Mouse (Mus musculus) forebrain, embryonic 12.5 days (tissue): Measurements from ENCODE around the gene Vwc2l. TPM values are rescaled to one million over a fixed set of nuclear protein-coding genes. Genes with fewer than 3 reads are reported as not detected.

ENCODE experiments used
- ATAC-seq: fragments of 200-750 bp; cut with Nextera tagmentation; 2 replicates; pipeline ENCODE4 v1.8.0; 2017; ENCODE audit warnings: moderate TSS enrichment; ENCODE audit not compliant: low FRiP score
- H3K27ac ChIP-seq: fragments of 300-500 bp; sonication (generic); 2 replicates; pipeline ENCODE4 v1.5.1; 2016; ENCODE audit warnings: mild to moderate bottlenecking
- H3K27me3 ChIP-seq: fragments of 300-500 bp; sonication (generic); 2 replicates; pipeline ENCODE4 v1.6.1; 2016; ENCODE audit warnings: mild to moderate bottlenecking
- H3K36me3 ChIP-seq: fragments of 300-500 bp; sonication (generic); replicated peaks from 2 replicates; pipeline ENCODE4 v1.6.1; 2016; ENCODE audit warnings: mild to moderate bottlenecking
- H3K4me1 ChIP-seq: fragments of 300-500 bp; sonication (generic); 2 replicates; pipeline ENCODE4 v1.6.1; 2016
- H3K4me2 ChIP-seq: fragments of 300-500 bp; sonication (generic); 2 replicates; pipeline ENCODE4 v1.6.1; 2016; ENCODE audit warnings: mild to moderate bottlenecking, moderate library complexity
- H3K4me3 ChIP-seq: fragments of 300-500 bp; sonication (generic); replicated peaks from 2 replicates; pipeline ENCODE4 v1.5.1; 2016; ENCODE audit warnings: mild to moderate bottlenecking
- H3K9ac ChIP-seq: fragments of 300-500 bp; sonication (generic); 2 replicates; pipeline ENCODE4 v1.6.1; 2016; ENCODE audit warnings: mild to moderate bottlenecking
- H3K9me3 ChIP-seq: fragments of 300-500 bp; sonication (generic); 2 replicates; pipeline ENCODE4 v1.6.1; 2016
- WGBS: fragments of 180-500 bp; shearing (Covaris S2); methylation state at CpG from one replicate; pipeline ENCODE4 v1.1.7; 2016; 5-methylcytosine and 5-hydroxymethylcytosine counted together
- polyA plus RNA-seq: library from polyadenylated mRNA; unstranded; fragments of >200 nt; fragmentation: Nextera tagmentation; extraction: Ambion mirVana; gene quantifications from 2 replicates; pipeline ENCODE4 v1.2.1, GENCODE M21; 2016

Vwc2l gene
- 0.96 and 1.1 TPM in 2 replicates for polyA plus RNA-seq

- Histone ChIP-seq H3K4me3 (no peak within 1 kb of the TSS; the same call in 1 of the 2 replicates), H3K9me3 (no peaks in the 10 kb centered on the region), H3K4me1 (no peaks in the 10 kb centered on the region; the same call in 1 of the 2 replicates), H3K27ac (no peak within 1 kb of the TSS), H3K36me3 (no peaks in the 10 kb centered on the region), H3K9ac (no peak within 1 kb of the TSS), H3K4me2 (peak within 1 kb of the TSS; percentile 42), H3K27me3 (no peaks in the 10 kb centered on the region)
- peak; percentile 82 for ATAC-seq
- 10% methylated on average over 13 of the region's 13 CpGs for WGBS
Measured at GRCm38 (mm10) chr1:70725655-70726066, at the start of gene Vwc2l. Gene Vwc2l (plus strand): TSS chr1:70725715.

- no peak for ATAC-seq
- WGBS: 87% methylated on average over 2 of the region's 2 CpGs
- Histone ChIP-seq H3K27ac (no peak overlapping the region), H3K9ac (no peak overlapping the region), H3K9me3 (no peaks in the 10 kb centered on the region), H3K4me2 (no peak overlapping the region), H3K4me3 (no peak overlapping the region), H3K4me1 (no peaks in the 10 kb centered on the region), H3K27me3 (no peaks in the 10 kb centered on the region), H3K36me3 (no peaks in the 10 kb centered on the region)
Measured at GRCm38 (mm10) chr1:70692529-70692928, 33.0 kb upstream of the Vwc2l start.

GRCm38 (mm10) chr1:70700270-70700669, 25.2 kb upstream of the Vwc2l start:
- H3K4me3 ChIP-seq: no peak overlapping the region
- 91% methylated on average over 5 of the region's 5 CpGs for WGBS
- no peaks in the 10 kb centered on the region for H3K27me3 ChIP-seq
- H3K4me2 ChIP-seq: no peak overlapping the region
- ATAC-seq: no peak
- no peak overlapping the region for H3K27ac ChIP-seq
- no peaks in the 10 kb centered on the region for H3K9me3 ChIP-seq
- H3K9ac ChIP-seq: no peak overlapping the region
- H3K4me1 ChIP-seq: no peaks in the 10 kb centered on the region
- H3K36me3 ChIP-seq: no peaks in the 10 kb centered on the region

GRCm38 (mm10) chr1:70703934-70704333, 21.6 kb upstream of the Vwc2l start:
- Histone ChIP-seq H3K4me3 (no peak overlapping the region), H3K4me2 (no peak overlapping the region), H3K27ac (no peak overlapping the region), H3K9me3 (no peaks in the 10 kb centered on the region), H3K36me3 (no peaks in the 10 kb centered on the region), H3K9ac (no peak overlapping the region), H3K27me3 (no peaks in the 10 kb centered on the region), H3K4me1 (no peaks in the 10 kb centered on the region)
- ATAC-seq: no peak
- WGBS: 93% methylated on average over 3 of the region's 3 CpGs

- Histone ChIP-seq H3K27me3 (no peaks in the 10 kb centered on the region), H3K9me3 (no peaks in the 10 kb centered on the region), H3K4me1 (no peaks in the 10 kb centered on the region), H3K4me2 (no peak overlapping the region), H3K9ac (no peak overlapping the region), H3K36me3 (no peaks in the 10 kb centered on the region), H3K4me3 (no peak overlapping the region), H3K27ac (no peak overlapping the region)
- no peak for ATAC-seq
- 80% methylated on average over 3 of the region's 3 CpGs for WGBS
Measured at GRCm38 (mm10) chr1:70705821-70706220, 19.7 kb upstream of the Vwc2l start.

GRCm38 (mm10) chr1:70725045-70725444, 470 bp upstream of the Vwc2l start:
- Histone ChIP-seq H3K9ac (no peak overlapping the region), H3K27me3 (no peaks in the 10 kb centered on the region), H3K36me3 (no peaks in the 10 kb centered on the region), H3K9me3 (no peaks in the 10 kb centered on the region), H3K4me2 (no peak overlapping the region), H3K27ac (no peak overlapping the region), H3K4me3 (no peak overlapping the region), H3K4me1 (no peaks in the 10 kb centered on the region; the same call in 1 of the 2 replicates)
- 60% methylated on average over 5 of the region's 5 CpGs for WGBS
- no peak for ATAC-seq

- H3K36me3 ChIP-seq: no peaks in the 10 kb centered on the region
- no peak for ATAC-seq
- no peak overlapping the region for H3K27ac ChIP-seq
- no peak overlapping the region for H3K4me2 ChIP-seq
- H3K9me3 ChIP-seq: no peaks in the 10 kb centered on the region
- no peaks in the 10 kb centered on the region for H3K27me3 ChIP-seq
- no peak overlapping the region for H3K9ac ChIP-seq
- no peak overlapping the region for H3K4me3 ChIP-seq
- H3K4me1 ChIP-seq: no peaks in the 10 kb centered on the region
Measured at GRCm38 (mm10) chr1:70787146-70787545, 61.6 kb downstream of the Vwc2l start.

GRCm38 (mm10) chr1:70791636-70792035, 66.1 kb downstream of the Vwc2l start:
- Histone ChIP-seq H3K4me2 (no peak overlapping the region), H3K36me3 (no peaks in the 10 kb centered on the region), H3K27ac (no peak overlapping the region), H3K9ac (no peak overlapping the region), H3K4me3 (no peak overlapping the region), H3K9me3 (no peaks in the 10 kb centered on the region), H3K4me1 (no peaks in the 10 kb centered on the region), H3K27me3 (no peaks in the 10 kb centered on the region)
- ATAC-seq: no peak
- 94% methylated on average over 5 of the region's 5 CpGs for WGBS

GRCm38 (mm10) chr1:70795094-70795493, 69.6 kb downstream of the Vwc2l start:
- Histone ChIP-seq H3K4me3 (no peak overlapping the region), H3K4me2 (no peak overlapping the region), H3K36me3 (no peaks in the 10 kb centered on the region), H3K4me1 (no peaks in the 10 kb centered on the region), H3K9ac (no peak overlapping the region), H3K27me3 (no peaks in the 10 kb centered on the region), H3K27ac (no peak overlapping the region), H3K9me3 (no peaks in the 10 kb centered on the region)
- 88% methylated on average over 4 of the region's 4 CpGs for WGBS
- ATAC-seq: no peak

- no peaks in the 10 kb centered on the region for H3K27me3 ChIP-seq
- no peaks in the 10 kb centered on the region for H3K9me3 ChIP-seq
- H3K4me1 ChIP-seq: no peaks in the 10 kb centered on the region
- WGBS: 85% methylated on average over 3 of the region's 3 CpGs
- H3K4me2 ChIP-seq: no peak overlapping the region
- H3K4me3 ChIP-seq: no peak overlapping the region
- ATAC-seq: no peak
- H3K9ac ChIP-seq: no peak overlapping the region
- no peaks in the 10 kb centered on the region for H3K36me3 ChIP-seq
- no peak overlapping the region for H3K27ac ChIP-seq
Measured at GRCm38 (mm10) chr1:70803401-70803800, 77.9 kb downstream of the Vwc2l start.

- no peak overlapping the region for H3K9ac ChIP-seq
- H3K4me1 ChIP-seq: no peaks in the 10 kb centered on the region
- H3K4me3 ChIP-seq: no peak overlapping the region
- H3K27me3 ChIP-seq: no peaks in the 10 kb centered on the region
- no peak overlapping the region for H3K27ac ChIP-seq
- 67% methylated on average over 2 of the region's 2 CpGs for WGBS
- H3K36me3 ChIP-seq: no peaks in the 10 kb centered on the region
- ATAC-seq: no peak
- no peaks in the 10 kb centered on the region for H3K9me3 ChIP-seq
- no peak overlapping the region for H3K4me2 ChIP-seq
Measured at GRCm38 (mm10) chr1:70823111-70823510, 97.6 kb downstream of the Vwc2l start.

- Histone ChIP-seq H3K9ac (no peak overlapping the region), H3K27me3 (no peaks in the 10 kb centered on the region), H3K27ac (no peak overlapping the region), H3K4me2 (no peak overlapping the region), H3K36me3 (no peaks in the 10 kb centered on the region), H3K4me3 (no peak overlapping the region), H3K4me1 (no peaks in the 10 kb centered on the region), H3K9me3 (no peaks in the 10 kb centered on the region)
- ATAC-seq: no peak
- WGBS: 86% methylated on average over 3 of the region's 3 CpGs
Measured at GRCm38 (mm10) chr1:70833262-70833661, 107.7 kb downstream of the Vwc2l start.

GRCm38 (mm10) chr1:70842222-70842621, 116.7 kb downstream of the Vwc2l start:
- H3K27ac ChIP-seq: no peak overlapping the region
- H3K9ac ChIP-seq: no peak overlapping the region
- H3K4me3 ChIP-seq: no peak overlapping the region
- no peaks in the 10 kb centered on the region for H3K9me3 ChIP-seq
- H3K27me3 ChIP-seq: no peaks in the 10 kb centered on the region
- no peak for ATAC-seq
- H3K4me1 ChIP-seq: no peaks in the 10 kb centered on the region
- WGBS: 93% methylated on average over 7 of the region's 7 CpGs
- no peak overlapping the region for H3K4me2 ChIP-seq
- H3K36me3 ChIP-seq: no peaks in the 10 kb centered on the region

GRCm38 (mm10) chr1:70845276-70845675, 119.8 kb downstream of the Vwc2l start:
- Histone ChIP-seq H3K36me3 (no peaks in the 10 kb centered on the region), H3K27ac (no peak overlapping the region), H3K4me2 (no peak overlapping the region), H3K4me3 (no peak overlapping the region), H3K9ac (no peak overlapping the region), H3K27me3 (no peaks in the 10 kb centered on the region), H3K4me1 (no peaks in the 10 kb centered on the region), H3K9me3 (no peaks in the 10 kb centered on the region)
- no peak for ATAC-seq
